In the genomic region with DNA sequence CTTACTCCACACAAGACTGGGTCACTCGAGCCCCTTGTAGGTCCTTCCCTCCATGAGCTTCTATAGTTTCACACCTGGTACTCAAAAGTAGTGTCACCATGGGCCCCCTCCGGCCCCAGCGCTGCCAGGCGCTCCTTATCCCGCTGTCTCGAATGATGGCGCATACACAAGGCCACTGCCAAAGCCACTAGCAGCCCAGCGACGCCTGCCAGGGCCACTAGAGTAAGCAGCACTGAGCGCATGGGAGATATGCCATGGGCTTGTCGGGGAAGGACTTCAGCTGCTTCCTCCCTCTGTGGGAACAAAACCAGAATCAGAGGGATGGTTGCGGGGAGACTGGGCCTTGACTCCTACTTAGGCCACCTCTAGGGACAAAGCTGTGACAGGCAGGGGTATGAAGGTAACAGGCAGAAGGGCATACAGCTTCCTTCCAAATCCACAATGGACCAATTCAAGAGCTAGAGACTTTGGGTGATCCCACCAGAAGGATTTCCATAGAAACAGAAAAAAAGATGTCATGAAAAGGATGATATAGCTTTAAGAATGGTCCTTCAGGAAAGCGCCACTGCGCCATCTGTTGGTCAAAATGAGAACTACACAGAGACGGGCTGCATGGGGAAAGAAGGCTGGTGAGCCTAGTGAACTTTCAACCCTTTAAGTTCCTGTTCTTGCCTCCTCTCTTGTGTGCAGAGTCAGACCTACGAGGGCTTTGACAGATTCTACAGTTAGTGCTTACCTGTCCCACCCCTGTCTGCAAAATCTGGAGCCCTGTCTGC, we compare ENCODE assay signal across 10 mouse cellular contexts. TPM values are rescaled to one million over a fixed set of nuclear protein-coding genes. Genes with fewer than 3 reads are reported as not detected.
DNase-seq lines count a peak whose midpoint lies in the region; ATAC-seq and TF ChIP-seq lines count a peak whose summit lies in the region.
"Had no signal": no experiment of that assay in that cellular context is flagged by ENCODE, and none has a peak within 500 bp of the region (broad histone marks: within the 10 kb centered on the region; RNA-seq: fewer than 3 reads in every experiment).

No protein-coding gene starts in this region.

- H3K27me3 ChIP-seq in kidney, adult 2 months (replicated peaks; ENCODE audit: control insufficient read depth, insufficient read depth, low read length), result no peaks in the 10 kb centered on the region
- H3K27me3 ChIP-seq in kidney, embryonic 15.5 days, result peaks cover 7% of the 10 kb centered on the region
- no peaks in the 10 kb centered on the region for H3K27me3 ChIP-seq in embryonic facial prominence, embryonic 14.5 days (replicated peaks; ENCODE audit: control insufficient read depth, insufficient read depth, low read length)
- H3K27me3 ChIP-seq in hindbrain, embryonic 14.5 days (ENCODE audit: control insufficient read depth, insufficient read depth, low read length), result no peaks in the 10 kb centered on the region
- H3K27me3 ChIP-seq in liver, adult 2 months (ENCODE audit: control insufficient read depth, insufficient read depth, low read length), result no peaks in the 10 kb centered on the region
- H3K27me3 ChIP-seq: embryonic facial prominence, embryonic 15.5 days had no signal

- no peak overlapping the region for H3K4me2 ChIP-seq in kidney, embryonic 15.5 days
- no peak overlapping the region for H3K4me2 ChIP-seq in embryonic facial prominence, embryonic 14.5 days (ENCODE audit: low read depth, low read length)
- no peak overlapping the region for H3K4me2 ChIP-seq in hindbrain, embryonic 14.5 days (replicated peaks)
- H3K4me2 ChIP-seq: embryonic facial prominence, embryonic 15.5 days had no signal

- H3K9me3 ChIP-seq in kidney, embryonic 15.5 days (replicated peaks), result no peaks in the 10 kb centered on the region
- H3K9me3 ChIP-seq in embryonic facial prominence, embryonic 14.5 days (ENCODE audit: control insufficient read depth, low read length), result no peaks in the 10 kb centered on the region
- H3K9me3 ChIP-seq in hindbrain, embryonic 14.5 days (ENCODE audit: control insufficient read depth, low read length), result no peaks in the 10 kb centered on the region
- H3K9me3 ChIP-seq: embryonic facial prominence, embryonic 15.5 days; megakaryocyte, embryonic 14.5 days had no signal

- no peaks in the 10 kb centered on the region for H3K36me3 ChIP-seq in kidney, adult 2 months (ENCODE audit: control insufficient read depth, insufficient read depth, low read length)
- no peaks in the 10 kb centered on the region for H3K36me3 ChIP-seq in kidney, embryonic 15.5 days
- H3K36me3 ChIP-seq in embryonic facial prominence, embryonic 14.5 days (ENCODE audit: control insufficient read depth, insufficient read depth, low read length), result no peaks in the 10 kb centered on the region
- no peaks in the 10 kb centered on the region for H3K36me3 ChIP-seq in hindbrain, embryonic 14.5 days (replicated peaks; ENCODE audit: control insufficient read depth, insufficient read depth)
- no peaks in the 10 kb centered on the region for H3K36me3 ChIP-seq in liver, adult 2 months (ENCODE audit: control insufficient read depth, insufficient read depth, low read length)
- H3K36me3 ChIP-seq: embryonic facial prominence, embryonic 15.5 days had no signal

- no peak for TF ChIP-seq POLR2A in kidney, adult 2 months (IDR thresholded peaks at IDR 0.05; ENCODE audit: low read depth, low read length)
- no peak for TF ChIP-seq POLR2A in liver, adult 2 months (IDR thresholded peaks at IDR 0.05; ENCODE audit: extremely low read depth, insufficient read depth, low read length)

- H3K79me2 ChIP-seq in liver, adult 2 months (ENCODE audit: control insufficient read depth, insufficient read depth, low read length), result no peaks in the 10 kb centered on the region

- WGBS in kidney, adult 2 months, result 64% methylated on average over 16 of the region's 16 CpGs
- WGBS in kidney, embryonic 15.5 days, result 63% methylated on average over 16 of the region's 16 CpGs
- 64% methylated on average over 16 of the region's 16 CpGs for WGBS in embryonic facial prominence, embryonic 14.5 days
- WGBS in hindbrain, embryonic 14.5 days, result 67% methylated on average over 16 of the region's 16 CpGs
- WGBS in liver, adult 2 months, result 61% methylated on average over 16 of the region's 16 CpGs

- no peak overlapping the region for H3K27ac ChIP-seq in kidney, adult 2 months (ENCODE audit: insufficient read depth, low read depth, low read length)
- no peak overlapping the region for H3K27ac ChIP-seq in kidney, embryonic 15.5 days
- H3K27ac ChIP-seq in embryonic facial prominence, embryonic 14.5 days (replicated peaks; ENCODE audit: low read depth, low read length), result no peak overlapping the region
- H3K27ac ChIP-seq in hindbrain, embryonic 14.5 days, result no peak overlapping the region
- no peak overlapping the region for H3K27ac ChIP-seq in liver, adult 2 months (replicated peaks; ENCODE audit: insufficient read depth, low read depth, low read length)
- H3K27ac ChIP-seq: embryonic facial prominence, embryonic 15.5 days had no signal

- DNase-seq in kidney, adult 2 months, result peak; percentile 77
- peak; percentile 81 to 82 for DNase-seq in adrenal gland, postnatal 36 days
- DNase-seq in embryonic facial prominence, embryonic 14.5 days (ENCODE audit: low spot score), result peak; percentile 27
- DNase-seq in hindbrain, embryonic 14.5 days (ENCODE audit: low spot score), result peak; percentile 89
- DNase-seq in liver, adult 2 months (ENCODE audit: extremely low read depth, low read depth, low spot score), result peak; percentile 57
- DNase-seq in ovary, postnatal 14 days (ENCODE audit: low spot score), result peak; percentile 82
- peak; percentile 74 to 89 for DNase-seq in thymus, postnatal 10 days (ENCODE audit: low spot score in 2 of 2)

- H3K4me3 ChIP-seq in kidney, adult 2 months (ENCODE audit: insufficient read depth, low read depth, low read length), result no peak overlapping the region
- H3K4me3 ChIP-seq in kidney, embryonic 15.5 days (replicated peaks), result no peak overlapping the region
- H3K4me3 ChIP-seq in embryonic facial prominence, embryonic 14.5 days (ENCODE audit: low read depth, low read length), result no peak overlapping the region
- no peak overlapping the region for H3K4me3 ChIP-seq in hindbrain, embryonic 14.5 days (replicated peaks; ENCODE audit: low read length)
- H3K4me3 ChIP-seq in liver, adult 2 months (ENCODE audit: insufficient read depth, low read depth, low read length), result no peak overlapping the region
- H3K4me3 ChIP-seq: embryonic facial prominence, embryonic 15.5 days; megakaryocyte, embryonic 14.5 days had no signal

- ATAC-seq in kidney, embryonic 15.5 days (replicated peaks; ENCODE audit: low FRiP score), result no peak
- ATAC-seq in embryonic facial prominence, embryonic 14.5 days (ENCODE audit: low read depth), result no peak
- no peak for ATAC-seq in hindbrain, embryonic 14.5 days (ENCODE audit: low FRiP score)

- no peak overlapping the region for H3K9ac ChIP-seq in kidney, embryonic 15.5 days
- H3K9ac ChIP-seq in embryonic facial prominence, embryonic 14.5 days (ENCODE audit: low read depth, low read length), result no peak overlapping the region
- H3K9ac ChIP-seq in hindbrain, embryonic 14.5 days, result no peak overlapping the region
- no peak overlapping the region for H3K9ac ChIP-seq in liver, adult 2 months (ENCODE audit: low read depth, low read length)
- H3K9ac ChIP-seq: embryonic facial prominence, embryonic 15.5 days had no signal

- peak; percentile 82 for TF ChIP-seq CTCF in kidney, adult 2 months (conservative IDR thresholded peaks at IDR 0.05; ENCODE audit: insufficient read depth, insufficient read length, low read depth, low read length)
- TF ChIP-seq CTCF in liver, adult 2 months (IDR thresholded peaks at IDR 0.05; ENCODE audit: low read depth, low read length), result peak; percentile 73

- no peaks in the 10 kb centered on the region for H3K4me1 ChIP-seq in kidney, adult 2 months (ENCODE audit: control insufficient read depth, insufficient read depth, low read length)
- peaks cover 11% of the 10 kb centered on the region for H3K4me1 ChIP-seq in kidney, embryonic 15.5 days
- peaks cover 4% of the 10 kb centered on the region; the same call in 1 of the 2 replicates for H3K4me1 ChIP-seq in embryonic facial prominence, embryonic 14.5 days (ENCODE audit: control insufficient read depth, insufficient read depth, low read length)
- H3K4me1 ChIP-seq in hindbrain, embryonic 14.5 days (replicated peaks; ENCODE audit: control insufficient read depth, insufficient read depth, low read length), result 0 out of 2 replicates have a peak, but pooled peaks cover 6% of the 10 kb centered on the region
- peaks cover 2% of the 10 kb centered on the region for H3K4me1 ChIP-seq in liver, adult 2 months (ENCODE audit: control insufficient read depth, insufficient read depth, low read length)

RNA-seq across cellular contexts. Expression of gene Ptprn, which starts 10.3 kb away (rescaled TPM):
- 0.53 and 0.81 TPM in 2 replicates for polyA plus RNA-seq in kidney, adult 2 months (2012; rRNA removed)
- 0.48 and 2.3 TPM in 2 replicates for polyA plus RNA-seq in kidney, embryonic 15.5 days (2015; fragmentation: Nextera tagmentation; extraction: Ambion mirVana)
- 10 to 100 TPM; 38.2 to 54.2 TPM for total RNA-seq in adrenal gland, postnatal 36 days (2021)
- 2.0 and 2.9 TPM in 2 replicates for polyA plus RNA-seq in embryonic facial prominence, embryonic 14.5 days (2014; fragmentation: Nextera tagmentation; extraction: Ambion mirVana)
- 26.1 and 34.8 TPM in 2 replicates for polyA plus RNA-seq in hindbrain, embryonic 14.5 days (2014; fragmentation: Nextera tagmentation; extraction: Ambion mirVana)
- under 0.01 and 0.13 TPM in 2 replicates for total RNA-seq in liver, adult 2 months (2014; rRNA removed)
- not detected in 2 replicates for polyA plus RNA-seq in liver, adult 2 months (2012; rRNA removed)

RNA-seq across cellular contexts. Expression of gene Dnajb2, which starts 17.8 kb away (rescaled TPM):
- polyA plus RNA-seq in kidney, adult 2 months (2012; rRNA removed), result 41.1 and 42.6 TPM in 2 replicates
- polyA plus RNA-seq in kidney, embryonic 15.5 days (2015; fragmentation: Nextera tagmentation; extraction: Ambion mirVana), result 33.8 and 38.6 TPM in 2 replicates
- total RNA-seq in adrenal gland, postnatal 36 days (2021), result 100 to 1,000 TPM in 1 of 2 experiments, 10 to 100 TPM in 1; 67.9 to 138 TPM
- 20.0 and 21.0 TPM in 2 replicates for polyA plus RNA-seq in embryonic facial prominence, embryonic 14.5 days (2014; fragmentation: Nextera tagmentation; extraction: Ambion mirVana)
- 39.5 and 45.2 TPM in 2 replicates for polyA plus RNA-seq in hindbrain, embryonic 14.5 days (2014; fragmentation: Nextera tagmentation; extraction: Ambion mirVana)
- 25.4 and 30.3 TPM in 2 replicates for total RNA-seq in liver, adult 2 months (2014; rRNA removed)
- polyA plus RNA-seq in liver, adult 2 months (2012; rRNA removed), result 55.9 and 60.4 TPM in 2 replicates

RNA-seq across cellular contexts. Expression of gene A630095N17Rik, which starts 22.1 kb away (rescaled TPM):
- polyA plus RNA-seq in kidney, adult 2 months (2012; rRNA removed), result not detected in 2 replicates
- polyA plus RNA-seq in kidney, embryonic 15.5 days (2015; fragmentation: Nextera tagmentation; extraction: Ambion mirVana), result not detected in 2 replicates
- not detected for total RNA-seq in adrenal gland, postnatal 36 days (2021)
- not detected in 2 replicates for polyA plus RNA-seq in embryonic facial prominence, embryonic 14.5 days (2014; fragmentation: Nextera tagmentation; extraction: Ambion mirVana)
- not detected in 2 replicates for polyA plus RNA-seq in hindbrain, embryonic 14.5 days (2014; fragmentation: Nextera tagmentation; extraction: Ambion mirVana)
- not detected in 2 replicates for total RNA-seq in liver, adult 2 months (2014; rRNA removed)
- polyA plus RNA-seq in liver, adult 2 months (2012; rRNA removed), result not detected in 2 replicates
- polyA plus RNA-seq: embryonic facial prominence, embryonic 15.5 days had no signal

RNA-seq across cellular contexts. Expression of gene Resp18, which starts 24.2 kb away (rescaled TPM):
- 0.24 and 0.41 TPM in 2 replicates for polyA plus RNA-seq in kidney, adult 2 months (2012; rRNA removed)
- 1.5 and 10.1 TPM in 2 replicates for polyA plus RNA-seq in kidney, embryonic 15.5 days (2015; fragmentation: Nextera tagmentation; extraction: Ambion mirVana)
- total RNA-seq in adrenal gland, postnatal 36 days (2021), result 100 to 1,000 TPM in 1 of 2 experiments, 10 to 100 TPM in 1; 90.7 to 118 TPM
- 6.0 and 6.9 TPM in 2 replicates for polyA plus RNA-seq in embryonic facial prominence, embryonic 14.5 days (2014; fragmentation: Nextera tagmentation; extraction: Ambion mirVana)
- polyA plus RNA-seq in hindbrain, embryonic 14.5 days (2014; fragmentation: Nextera tagmentation; extraction: Ambion mirVana), result 232 and 253 TPM in 2 replicates
- total RNA-seq in liver, adult 2 months (2014; rRNA removed), result 0.28 and 1.5 TPM in 2 replicates
- not detected in 2 replicates for polyA plus RNA-seq in liver, adult 2 months (2012; rRNA removed)

RNA-seq across cellular contexts. Expression of gene Tuba4a, which starts 34.4 kb away (rescaled TPM):
- polyA plus RNA-seq in kidney, adult 2 months (2012; rRNA removed), result 213 and 301 TPM in 2 replicates
- 63.8 and 64.3 TPM in 2 replicates for polyA plus RNA-seq in kidney, embryonic 15.5 days (2015; fragmentation: Nextera tagmentation; extraction: Ambion mirVana)
- 10 to 100 TPM; 26.0 to 70.0 TPM for total RNA-seq in adrenal gland, postnatal 36 days (2021)
- 59.6 and 76.1 TPM in 2 replicates for polyA plus RNA-seq in embryonic facial prominence, embryonic 14.5 days (2014; fragmentation: Nextera tagmentation; extraction: Ambion mirVana)
- 13.8 and 20.8 TPM in 2 replicates for polyA plus RNA-seq in hindbrain, embryonic 14.5 days (2014; fragmentation: Nextera tagmentation; extraction: Ambion mirVana)
- total RNA-seq in liver, adult 2 months (2014; rRNA removed), result 80.9 and 117 TPM in 2 replicates
- polyA plus RNA-seq in liver, adult 2 months (2012; rRNA removed), result 242 and 267 TPM in 2 replicates

Comparison
In these comparisons a context has a peak if more than half of its experiments do, and no peak if none do; other contexts are left out.
1. DNase-seq: peak in every context shown above with its lines; median percentile 89 in hindbrain, embryonic 14.5 days; 82 in ovary, postnatal 14 days; 82 in adrenal gland, postnatal 36 days; 82 in thymus, postnatal 10 days; 77 in kidney, adult 2 months; 57 in liver, adult 2 months; 27 in embryonic facial prominence, embryonic 14.5 days.